ENCODE assay signal across 8 mouse cellular contexts in the genomic region with DNA sequence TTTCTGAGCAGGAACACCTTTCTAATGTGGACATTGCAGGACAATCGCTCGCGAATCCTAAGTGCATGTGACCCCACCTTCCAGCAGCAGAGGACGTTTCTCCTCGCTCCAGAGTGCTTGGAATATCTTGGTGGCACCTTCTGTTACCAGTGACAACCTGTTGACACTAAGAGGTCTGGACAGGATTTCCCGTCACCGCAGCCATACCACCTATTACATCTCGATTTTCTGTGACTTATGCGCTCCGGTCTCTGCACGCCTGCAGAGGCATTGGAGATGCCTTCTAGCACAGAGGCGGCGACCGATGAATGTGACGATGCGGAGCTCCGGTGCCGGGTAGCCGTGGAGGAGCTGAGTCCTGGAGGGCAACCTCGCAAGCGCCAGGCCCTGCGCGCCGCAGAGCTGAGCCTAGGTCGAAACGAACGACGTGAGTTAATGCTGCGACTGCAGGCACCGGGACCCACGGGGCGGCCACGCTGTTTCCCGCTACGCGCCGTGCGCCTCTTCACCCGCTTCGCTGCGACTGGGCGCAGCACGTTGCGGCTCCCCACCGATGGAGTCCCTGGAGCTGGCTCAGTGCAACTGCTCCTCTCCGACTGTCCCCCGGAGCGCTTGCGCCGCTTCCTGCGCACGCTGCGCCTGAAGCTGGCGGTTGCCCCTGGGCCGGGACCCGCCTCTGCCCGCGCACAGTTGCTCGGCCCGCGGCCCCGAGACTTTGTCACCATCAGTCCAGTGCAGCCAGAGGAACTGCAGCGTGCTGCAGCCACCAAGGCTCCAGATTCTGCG. TPM values are rescaled to one million over a fixed set of nuclear protein-coding genes. Genes with fewer than 3 reads are reported as not detected.
A peak's percentile ranks its signal among the peaks of the same experiment; 100 is the strongest.
DNase-seq lines count a peak whose midpoint lies in the region; ATAC-seq and TF ChIP-seq lines count a peak whose summit lies in the region.

No protein-coding gene starts in this region.

- intact Hi-C loops in gastrocnemius, adult 2 months (cut with DNase I), result no loop called here

- peak overlapping the region; percentile 71 for H3K4me3 ChIP-seq in gastrocnemius, adult 2 months
- peak overlapping the region; percentile 55 for H3K4me3 ChIP-seq in brown adipose tissue, adult 24 weeks (ENCODE audit: insufficient read depth, low read depth, low read length)
- H3K4me3 ChIP-seq in heart, embryonic 15.5 days, result peak overlapping the region; percentile 67
- H3K4me3 ChIP-seq in liver, adult 2 months (ENCODE audit: insufficient read depth, low read depth, low read length), result peak overlapping the region; percentile 51; the same call in 1 of the 2 replicates
- H3K4me3 ChIP-seq in neural tube, embryonic 15.5 days (replicated peaks), result peak overlapping the region; percentile 50

- H3K27me3 ChIP-seq in heart, embryonic 15.5 days, result no peaks in the 10 kb centered on the region
- H3K27me3 ChIP-seq in liver, adult 2 months (ENCODE audit: control insufficient read depth, insufficient read depth, low read length), result peaks cover 11% of the 10 kb centered on the region
- H3K27me3 ChIP-seq in neural tube, embryonic 15.5 days (replicated peaks), result peaks cover 10% of the 10 kb centered on the region

- H3K4me1 ChIP-seq in brown adipose tissue, adult 24 weeks (ENCODE audit: control insufficient read depth, insufficient read depth, insufficient read length, low read length), result peaks cover 8% of the 10 kb centered on the region
- H3K4me1 ChIP-seq in heart, embryonic 15.5 days (replicated peaks), result peaks cover 36% of the 10 kb centered on the region
- peaks cover 10% of the 10 kb centered on the region for H3K4me1 ChIP-seq in liver, adult 2 months (ENCODE audit: control insufficient read depth, insufficient read depth, low read length)
- H3K4me1 ChIP-seq in neural tube, embryonic 15.5 days, result peaks cover 27% of the 10 kb centered on the region

- H3K4me2 ChIP-seq in heart, embryonic 15.5 days, result peak overlapping the region; percentile 99
- peak overlapping the region; percentile 99 for H3K4me2 ChIP-seq in neural tube, embryonic 15.5 days

- under 1% methylated on average over 64 of the region's 64 CpGs for WGBS in heart, embryonic 15.5 days
- 1% methylated on average over 64 of the region's 64 CpGs for WGBS in liver, adult 2 months
- under 1% methylated on average over 64 of the region's 64 CpGs for WGBS in neural tube, embryonic 15.5 days

- peak overlapping the region; percentile 69 for H3K9ac ChIP-seq in heart, embryonic 15.5 days
- H3K9ac ChIP-seq in liver, adult 2 months (ENCODE audit: low read depth, low read length), result peak overlapping the region; percentile 35
- H3K9ac ChIP-seq in neural tube, embryonic 15.5 days (replicated peaks), result peak overlapping the region; percentile 43

- H3K79me2 ChIP-seq in liver, adult 2 months (ENCODE audit: control insufficient read depth, insufficient read depth, low read length), result no peaks in the 10 kb centered on the region

- H3K9me3 ChIP-seq in heart, embryonic 15.5 days (replicated peaks), result no peaks in the 10 kb centered on the region
- H3K9me3 ChIP-seq in neural tube, embryonic 15.5 days (replicated peaks), result no peaks in the 10 kb centered on the region

- H3K36me3 ChIP-seq in heart, embryonic 15.5 days, result peaks cover 9% of the 10 kb centered on the region; the same call in 1 of the 2 replicates
- H3K36me3 ChIP-seq in liver, adult 2 months (ENCODE audit: control insufficient read depth, insufficient read depth, low read length), result no peaks in the 10 kb centered on the region
- no peaks in the 10 kb centered on the region for H3K36me3 ChIP-seq in neural tube, embryonic 15.5 days

- peak; percentile 36 for DNase-seq in gastrocnemius, adult 2 months
- no peak for DNase-seq in gastrocnemius, adult 8-10 months (ENCODE audit: low spot score in 2 of 2)
- peak; percentile 52 to 59 for DNase-seq in B cell, adult 2 months
- DNase-seq in liver, adult 2 months (ENCODE audit: extremely low read depth, low read depth, low spot score), result no peak
- no peak for DNase-seq in ovary, adult 18-20 months (ENCODE audit: low spot score)

- no peak for TF ChIP-seq CTCF in gastrocnemius, adult 2 months (IDR thresholded peaks at IDR 0.05)
- no peak for TF ChIP-seq CTCF in liver, adult 2 months (IDR thresholded peaks at IDR 0.05; ENCODE audit: low read depth, low read length)

- no peak overlapping the region for H3K27ac ChIP-seq in gastrocnemius, adult 2 months
- no peak overlapping the region for H3K27ac ChIP-seq in brown adipose tissue, adult 24 weeks (replicated peaks; ENCODE audit: low read depth, low read length)
- H3K27ac ChIP-seq in heart, embryonic 15.5 days, result peak overlapping the region; percentile 57
- H3K27ac ChIP-seq in liver, adult 2 months (replicated peaks; ENCODE audit: insufficient read depth, low read depth, low read length), result no peak overlapping the region
- H3K27ac ChIP-seq in neural tube, embryonic 15.5 days (replicated peaks), result no peak overlapping the region

- no peak for TF ChIP-seq POLR2A in liver, adult 2 months (IDR thresholded peaks at IDR 0.05; ENCODE audit: extremely low read depth, insufficient read depth, low read length)

- ATAC-seq in heart, embryonic 15.5 days (replicated peaks; ENCODE audit: insufficient number of reproducible peaks, insufficient read depth, low FRiP score, low read depth), result peak; percentile 37; the same call in 1 of the 2 replicates
- ATAC-seq in neural tube, embryonic 15.5 days (ENCODE audit: low FRiP score), result peak; percentile 50; the same call in 1 of the 2 replicates

RNA-seq across cellular contexts. Expression of gene Pif1, which starts 0.8 kb away (rescaled TPM):
- total RNA-seq in gastrocnemius, adult 2 months (2021), result not detected
- total RNA-seq in gastrocnemius, adult 8-10 months (2022), result not detected
- polyA plus RNA-seq in brown adipose tissue, adult 24 weeks (2012; ENCODE audit: insufficient read depth, insufficient read length, missing spikeins), result not detected in 2 replicates
- 9.8 and 12.8 TPM in 2 replicates for polyA plus RNA-seq in heart, embryonic 15.5 days (2015; fragmentation: Nextera tagmentation; extraction: Ambion mirVana)
- total RNA-seq in liver, adult 2 months (2014; rRNA removed), result 0.20 TPM in 1 of 2 replicates, not detected in the other
- 0.04 TPM in 1 of 2 replicates, not detected in the other for polyA plus RNA-seq in liver, adult 2 months (2012; rRNA removed)
- 2.7 and 4.7 TPM in 2 replicates for polyA plus RNA-seq in neural tube, embryonic 15.5 days (2015; fragmentation: Nextera tagmentation; extraction: Ambion mirVana)

RNA-seq across cellular contexts. Expression of gene Plekho2, which starts 7.9 kb away (rescaled TPM):
- total RNA-seq in gastrocnemius, adult 2 months (2021), result 1 to 10 TPM; 4.4 to 4.5 TPM
- 1 to 10 TPM; 2.7 to 4.0 (median 3.0) TPM for total RNA-seq in gastrocnemius, adult 8-10 months (2022)
- 6.2 and 7.5 TPM in 2 replicates for polyA plus RNA-seq in brown adipose tissue, adult 24 weeks (2012; ENCODE audit: insufficient read depth, insufficient read length, missing spikeins)
- polyA plus RNA-seq in heart, embryonic 15.5 days (2015; fragmentation: Nextera tagmentation; extraction: Ambion mirVana), result 9.8 and 14.8 TPM in 2 replicates
- 1.4 and 2.2 TPM in 2 replicates for total RNA-seq in liver, adult 2 months (2014; rRNA removed)
- 2.9 and 5.4 TPM in 2 replicates for polyA plus RNA-seq in liver, adult 2 months (2012; rRNA removed)
- polyA plus RNA-seq in neural tube, embryonic 15.5 days (2015; fragmentation: Nextera tagmentation; extraction: Ambion mirVana), result 5.0 and 7.7 TPM in 2 replicates

RNA-seq across cellular contexts. Expression of gene Rbpms2, which starts 41.7 kb away (rescaled TPM):
- 1 to 10 TPM in 1 of 2 experiments, under 1 TPM in 1; 0.99 to 1.8 TPM for total RNA-seq in gastrocnemius, adult 2 months (2021)
- 1 to 10 TPM in 3 of 4 experiments, under 1 TPM in 1; 0.97 to 2.0 (median 1.6) TPM for total RNA-seq in gastrocnemius, adult 8-10 months (2022)
- polyA plus RNA-seq in brown adipose tissue, adult 24 weeks (2012; ENCODE audit: insufficient read depth, insufficient read length, missing spikeins), result 72.4 and 81.8 TPM in 2 replicates
- 90.2 and 98.2 TPM in 2 replicates for polyA plus RNA-seq in heart, embryonic 15.5 days (2015; fragmentation: Nextera tagmentation; extraction: Ambion mirVana)
- total RNA-seq in liver, adult 2 months (2014; rRNA removed), result 9.8 and 13.2 TPM in 2 replicates
- 110 and 121 TPM in 2 replicates for polyA plus RNA-seq in liver, adult 2 months (2012; rRNA removed)
- polyA plus RNA-seq in neural tube, embryonic 15.5 days (2015; fragmentation: Nextera tagmentation; extraction: Ambion mirVana), result 3.1 and 4.9 TPM in 2 replicates

Comparison
In these comparisons a context has a peak if more than half of its experiments do, and no peak if none do; other contexts are left out.
1. DNase-seq: peak in gastrocnemius, adult 2 months (single experiment) and B cell, adult 2 months (2 of 2); none in gastrocnemius, adult 8-10 months (0 of 2), liver, adult 2 months (single experiment) and ovary, adult 18-20 months (single experiment).
2. RNA of gene Rbpms2, which starts 41.7 kb away (polyA plus RNA-seq): 110 to 121 TPM in liver, adult 2 months, 90.2 to 98.2 TPM in heart, embryonic 15.5 days and 72.4 to 81.8 TPM in brown adipose tissue, adult 24 weeks; 3.1 to 4.9 TPM in neural tube, embryonic 15.5 days; every median in the first group is over 10 times any median in the second.
3. Peak in every context shown above with its lines, with median percentiles within 50 percentile points of each other: H3K4me3 ChIP-seq and H3K9ac ChIP-seq.